ENCODE assay signal across 8 mouse cellular contexts in genomic region chr4:119140126-119140525, GRCm38 (mm10). TPM values are rescaled to one million over a fixed set of nuclear protein-coding genes. Genes with fewer than 3 reads are reported as not detected.
DNase-seq lines count a peak whose midpoint lies in the region; ATAC-seq and TF ChIP-seq lines count a peak whose summit lies in the region.

No protein-coding gene starts in this region.

- peaks cover 8% of the 10 kb centered on the region; the same call in 1 of the 2 replicates for H3K36me3 ChIP-seq in forebrain, embryonic 11.5 days (ENCODE audit: control insufficient read depth, insufficient read depth, low read length)
- peaks cover 17% of the 10 kb centered on the region for H3K36me3 ChIP-seq in forebrain, embryonic 15.5 days
- no peaks in the 10 kb centered on the region for H3K36me3 ChIP-seq in testis, adult 2 months (ENCODE audit: control insufficient read depth, insufficient read depth, low read length)
- H3K36me3 ChIP-seq in embryonic facial prominence, embryonic 10.5 days (replicated peaks) = peaks cover 27% of the 10 kb centered on the region

- H3K4me1 ChIP-seq in forebrain, embryonic 11.5 days (replicated peaks; ENCODE audit: control insufficient read depth, insufficient read depth, low read length) = peaks cover 7% of the 10 kb centered on the region; the same call in 1 of the 2 replicates
- H3K4me1 ChIP-seq in forebrain, embryonic 15.5 days = peaks cover 15% of the 10 kb centered on the region
- peaks cover 9% of the 10 kb centered on the region for H3K4me1 ChIP-seq in testis, adult 2 months (ENCODE audit: control insufficient read depth, insufficient read depth, low read length)
- H3K4me1 ChIP-seq in embryonic facial prominence, embryonic 10.5 days = peaks cover 19% of the 10 kb centered on the region

- TF ChIP-seq POLR2A in testis, adult 2 months (IDR thresholded peaks at IDR 0.05; ENCODE audit: control insufficient read depth, low read depth, low read length) = no peak

- H3K27ac ChIP-seq in forebrain, embryonic 11.5 days (ENCODE audit: low read depth, low read length) = no peak overlapping the region
- no peak overlapping the region for H3K27ac ChIP-seq in forebrain, embryonic 15.5 days (replicated peaks)
- H3K27ac ChIP-seq in testis, adult 2 months (ENCODE audit: control insufficient read depth, insufficient read depth, low read depth, low read length) = no peak overlapping the region
- no peak overlapping the region for H3K27ac ChIP-seq in embryonic facial prominence, embryonic 10.5 days (replicated peaks)

- no peak overlapping the region for H3K4me2 ChIP-seq in forebrain, embryonic 11.5 days (ENCODE audit: low read depth, low read length, severe bottlenecking)
- H3K4me2 ChIP-seq in forebrain, embryonic 15.5 days (replicated peaks) = no peak overlapping the region

- 41% methylated on average over 3 of the region's 3 CpGs for WGBS in forebrain, embryonic 11.5 days
- 41% methylated on average over 3 of the region's 3 CpGs for WGBS in forebrain, embryonic 15.5 days
- 48% methylated on average over 3 of the region's 3 CpGs for WGBS in embryonic facial prominence, embryonic 10.5 days

- DNase-seq in forebrain, embryonic 11.5 days (ENCODE audit: low spot score) = peak; percentile 68
- no peak for DNase-seq in testis, postnatal 10 days (ENCODE audit: low spot score)
- peak; percentile 49 for DNase-seq in embryonic facial prominence, embryonic 10.5 days (ENCODE audit: low spot score)
- DNase-seq in lung, postnatal 10 days = peak; percentile 54
- DNase-seq in urinary bladder, adult 2 months (ENCODE audit: low spot score) = no peak
- no peak for DNase-seq in layer of hippocampus, adult 11-12 months (ENCODE audit: low spot score)

- no peak for ATAC-seq in forebrain, embryonic 11.5 days (replicated peaks; ENCODE audit: low FRiP score)
- ATAC-seq in forebrain, embryonic 15.5 days (replicated peaks) = no peak

- TF ChIP-seq CTCF in testis, adult 2 months (IDR thresholded peaks at IDR 0.05; ENCODE audit: control insufficient read depth, insufficient read depth, insufficient replicate concordance, low read depth, low read length) = peak; percentile 78; the same call in 1 of the 2 replicates

- H3K9me3 ChIP-seq in forebrain, embryonic 11.5 days (ENCODE audit: control insufficient read depth, low read length) = no peaks in the 10 kb centered on the region
- no peaks in the 10 kb centered on the region for H3K9me3 ChIP-seq in forebrain, embryonic 15.5 days
- H3K9me3 ChIP-seq in embryonic facial prominence, embryonic 10.5 days = no peaks in the 10 kb centered on the region

- no peak overlapping the region for H3K4me3 ChIP-seq in forebrain, embryonic 11.5 days (ENCODE audit: low read depth, low read length)
- H3K4me3 ChIP-seq in forebrain, embryonic 15.5 days = no peak overlapping the region
- no peak overlapping the region for H3K4me3 ChIP-seq in testis, adult 2 months (ENCODE audit: control insufficient read depth, low read depth, low read length)
- H3K4me3 ChIP-seq in embryonic facial prominence, embryonic 10.5 days = no peak overlapping the region

- H3K9ac ChIP-seq in forebrain, embryonic 11.5 days (ENCODE audit: low read length) = no peak overlapping the region
- no peak overlapping the region for H3K9ac ChIP-seq in forebrain, embryonic 15.5 days (replicated peaks)

- H3K27me3 ChIP-seq in forebrain, embryonic 11.5 days (ENCODE audit: control insufficient read depth, insufficient read depth, low read length) = no peaks in the 10 kb centered on the region
- no peaks in the 10 kb centered on the region for H3K27me3 ChIP-seq in forebrain, embryonic 15.5 days
- no peaks in the 10 kb centered on the region for H3K27me3 ChIP-seq in testis, adult 2 months (ENCODE audit: control insufficient read depth, insufficient read depth, low read length)
- no peaks in the 10 kb centered on the region; the same call in 1 of the 2 replicates for H3K27me3 ChIP-seq in embryonic facial prominence, embryonic 10.5 days (replicated peaks; ENCODE audit: low read depth, poor library complexity, severe bottlenecking)

RNA-seq across cellular contexts. Expression of gene Slc2a1, which starts 31.6 kb away (rescaled TPM):
- 171 and 181 TPM in 2 replicates for polyA plus RNA-seq in forebrain, embryonic 11.5 days (2014; fragmentation: Nextera tagmentation; extraction: Ambion mirVana)
- 89.5 and 89.7 TPM in 2 replicates for polyA plus RNA-seq in forebrain, embryonic 15.5 days (2015; fragmentation: Nextera tagmentation; extraction: Ambion mirVana)
- polyA plus RNA-seq in testis, adult 2 months (2012; rRNA removed) = 6.9 and 7.1 TPM in 2 replicates
- polyA plus RNA-seq in embryonic facial prominence, embryonic 10.5 days (2016; fragmentation: Nextera tagmentation; extraction: Ambion mirVana) = 140 and 166 TPM in 2 replicates
- 36.2 and 38.7 TPM in 2 replicates for polyA plus RNA-seq in urinary bladder, adult 2 months (2012; rRNA removed)

RNA-seq across cellular contexts. Expression of gene Zfp691, which starts 33.9 kb away (rescaled TPM):
- 10.5 and 11.1 TPM in 2 replicates for polyA plus RNA-seq in forebrain, embryonic 11.5 days (2014; fragmentation: Nextera tagmentation; extraction: Ambion mirVana)
- polyA plus RNA-seq in forebrain, embryonic 15.5 days (2015; fragmentation: Nextera tagmentation; extraction: Ambion mirVana) = 5.0 and 5.4 TPM in 2 replicates
- polyA plus RNA-seq in testis, adult 2 months (2012; rRNA removed) = 25.9 and 28.6 TPM in 2 replicates
- 11.4 and 13.9 TPM in 2 replicates for polyA plus RNA-seq in embryonic facial prominence, embryonic 10.5 days (2016; fragmentation: Nextera tagmentation; extraction: Ambion mirVana)
- polyA plus RNA-seq in urinary bladder, adult 2 months (2012; rRNA removed) = 8.9 and 9.7 TPM in 2 replicates

RNA-seq across cellular contexts. Expression of gene Ermap, which starts 49.7 kb away (rescaled TPM):
- polyA plus RNA-seq in forebrain, embryonic 11.5 days (2014; fragmentation: Nextera tagmentation; extraction: Ambion mirVana) = 11.1 and 11.4 TPM in 2 replicates
- polyA plus RNA-seq in forebrain, embryonic 15.5 days (2015; fragmentation: Nextera tagmentation; extraction: Ambion mirVana) = 0.27 and 0.61 TPM in 2 replicates
- polyA plus RNA-seq in testis, adult 2 months (2012; rRNA removed) = 0.17 and 0.18 TPM in 2 replicates
- polyA plus RNA-seq in embryonic facial prominence, embryonic 10.5 days (2016; fragmentation: Nextera tagmentation; extraction: Ambion mirVana) = 7.2 and 7.4 TPM in 2 replicates
- polyA plus RNA-seq in urinary bladder, adult 2 months (2012; rRNA removed) = 0.15 and 0.33 TPM in 2 replicates

RNA-seq across cellular contexts. Expression of gene Svbp, which starts 55.0 kb away (rescaled TPM):
- polyA plus RNA-seq in forebrain, embryonic 11.5 days (2014; fragmentation: Nextera tagmentation; extraction: Ambion mirVana) = 146 and 150 TPM in 2 replicates
- 256 and 267 TPM in 2 replicates for polyA plus RNA-seq in forebrain, embryonic 15.5 days (2015; fragmentation: Nextera tagmentation; extraction: Ambion mirVana)
- polyA plus RNA-seq in testis, adult 2 months (2012; rRNA removed) = 186 and 207 TPM in 2 replicates
- polyA plus RNA-seq in embryonic facial prominence, embryonic 10.5 days (2016; fragmentation: Nextera tagmentation; extraction: Ambion mirVana) = 132 and 139 TPM in 2 replicates
- polyA plus RNA-seq in urinary bladder, adult 2 months (2012; rRNA removed) = 48.0 and 51.4 TPM in 2 replicates

Comparison
In these comparisons a context has a peak if more than half of its experiments do, and no peak if none do; other contexts are left out.
1. DNase-seq: peak in forebrain, embryonic 11.5 days (single experiment), embryonic facial prominence, embryonic 10.5 days (single experiment) and lung, postnatal 10 days (single experiment); none in testis, postnatal 10 days (single experiment), urinary bladder, adult 2 months (single experiment) and layer of hippocampus, adult 11-12 months (single experiment).